Mouse (Mus musculus) kidney, adult 18-20 months (tissue): ENCODE data around the gene Xrcc6.

Experiments used
- DNase-seq: peaks from one replicate; pipeline ENCODE4 v3.0.0; 2021

Gene Xrcc6

GRCm38 (mm10) chr15:82027276-82027675 is 39.6 kb downstream of the Xrcc6 start:
- no peak for DNase-seq

- no peak for DNase-seq
Observed at GRCm38 (mm10) chr15:82027726-82028125, 40.1 kb downstream of the Xrcc6 start.

GRCm38 (mm10) chr15:82032386-82032785 is 44.8 kb downstream of the Xrcc6 start:
- no peak for DNase-seq

GRCm38 (mm10) chr15:82033762-82034161 is 46.1 kb downstream of the Xrcc6 start, which contains the start of gene Desi1:
Gene Desi1 (minus strand): TSS chr15:82033862.
- no peak for DNase-seq

- DNase-seq: no peak
Observed at GRCm38 (mm10) chr15:82035904-82036689, 48.5 kb downstream of the Xrcc6 start.

- DNase-seq: peak; percentile 34
Observed at GRCm38 (mm10) chr15:82040650-82041049, 53.0 kb downstream of the Xrcc6 start.

- no peak for DNase-seq
Observed at GRCm38 (mm10) chr15:82044166-82044784, 56.6 kb downstream of the Xrcc6 start.

GRCm38 (mm10) chr15:82046246-82046891 is 58.7 kb downstream of the Xrcc6 start:
- peak; percentile 18 for DNase-seq

GRCm38 (mm10) chr15:82047080-82047883 is 59.6 kb downstream of the Xrcc6 start, which contains the start of gene Snu13:
Gene Snu13 (minus strand): TSS chr15:82047598.
- DNase-seq: peak; percentile 94

GRCm38 (mm10) chr15:82052544-82052943 is 64.9 kb downstream of the Xrcc6 start:
- no peak for DNase-seq

GRCm38 (mm10) chr15:82058719-82059201 is 71.1 kb downstream of the Xrcc6 start, which contains the start of gene 4930407I10Rik:
Gene 4930407I10Rik (plus strand): TSS chr15:82059151.
- no peak for DNase-seq

GRCm38 (mm10) chr15:82063909-82064308 is 76.3 kb downstream of the Xrcc6 start:
- no peak for DNase-seq

GRCm38 (mm10) chr15:82065511-82065910 is 77.9 kb downstream of the Xrcc6 start:
- DNase-seq: peak; percentile 62

GRCm38 (mm10) chr15:82069898-82070297 is 82.3 kb downstream of the Xrcc6 start, which contains the start of gene Mei1:
Gene Mei1 (plus strand): TSS chr15:82069996.
- no peak for DNase-seq

- no peak for DNase-seq
Observed at GRCm38 (mm10) chr15:82071816-82072469, 84.3 kb downstream of the Xrcc6 start.

- no peak for DNase-seq
Observed at GRCm38 (mm10) chr15:82073490-82073889, 85.9 kb downstream of the Xrcc6 start.

GRCm38 (mm10) chr15:82079883-82080282 is 92.2 kb downstream of the Xrcc6 start:
- no peak for DNase-seq

GRCm38 (mm10) chr15:82081161-82081560 is 93.5 kb downstream of the Xrcc6 start:
- DNase-seq: peak; percentile 13

GRCm38 (mm10) chr15:82085606-82086005 is 98.0 kb downstream of the Xrcc6 start:
- DNase-seq: no peak

- DNase-seq: no peak
Observed at GRCm38 (mm10) chr15:82086131-82086530, 98.5 kb downstream of the Xrcc6 start.

- DNase-seq: no peak
Observed at GRCm38 (mm10) chr15:82087266-82087665, 99.6 kb downstream of the Xrcc6 start.
